Mouse (Mus musculus): ENCODE results near the gene Cmya5. TPM values are rescaled to one million over a fixed set of nuclear protein-coding genes. Genes with fewer than 3 reads are reported as not detected.

Gene Cmya5
- polyA plus RNA-seq, 1 experiment, result 1.5 TPM

DNA sequence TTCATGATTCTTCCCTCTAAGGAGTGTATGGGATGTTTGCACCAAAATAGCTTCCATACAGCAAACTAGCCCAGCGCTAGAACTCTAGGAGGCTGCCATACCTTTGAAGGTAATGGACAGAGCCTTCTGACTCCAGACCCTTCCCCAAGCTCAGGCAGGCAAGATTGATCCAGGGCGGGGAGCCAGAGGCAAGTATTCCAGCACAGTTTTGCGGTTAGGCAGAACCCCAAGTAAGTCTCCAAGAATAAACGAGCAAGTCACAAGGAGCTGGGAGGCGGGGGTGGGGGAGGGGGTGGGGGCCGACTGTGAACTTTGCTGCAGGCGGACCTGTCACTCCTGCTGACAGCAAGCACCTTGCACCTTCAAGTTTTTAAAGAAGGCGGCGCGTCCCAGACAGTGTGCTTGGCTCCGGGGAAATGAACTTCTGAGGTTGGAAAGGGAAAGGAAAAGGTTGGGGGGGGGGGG lies 673 bp downstream of the Cmya5 start:
- no peak overlapping the region for H3K27ac ChIP-seq (ENCODE audit: control insufficient read depth, insufficient read depth, low read length)

DNA sequence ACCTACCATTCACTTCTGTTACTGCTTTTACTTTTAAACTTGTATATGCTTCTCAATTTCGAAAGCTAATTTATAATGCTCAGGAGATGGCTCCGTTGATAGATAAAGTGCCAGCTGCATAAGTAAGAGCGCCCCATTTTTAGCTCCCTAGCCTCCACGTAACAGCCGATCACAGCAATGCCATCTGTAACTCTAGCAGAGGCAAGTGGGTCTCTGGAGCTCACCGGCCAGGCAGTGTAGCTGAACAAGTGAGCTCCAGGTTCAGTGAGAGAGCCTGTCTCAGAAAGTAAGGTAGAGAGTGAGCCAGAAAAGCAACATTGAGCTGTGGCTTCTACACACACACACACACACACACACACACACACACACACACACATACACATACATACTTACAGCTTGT lies 3.3 kb downstream of the Cmya5 start:
- Histone ChIP-seq H3K4me1 (replicated peaks; ENCODE audit: control insufficient read depth, insufficient read depth, low read length) (peaks cover 7% of the 10 kb centered on the region), H3K36me3 (ENCODE audit: control insufficient read depth, insufficient read depth, low read length) (no peaks in the 10 kb centered on the region), H3K4me3 (ENCODE audit: control insufficient read depth, insufficient read depth, low read length) (no peak overlapping the region), H3K27me3 (ENCODE audit: control insufficient read depth, insufficient read depth, low read length) (no peaks in the 10 kb centered on the region), H3K27ac (ENCODE audit: control insufficient read depth, insufficient read depth, low read length) (no peak overlapping the region)
- 97% methylated on average over 6 of the region's 6 CpGs for WGBS
- TF ChIP-seq CTCF (IDR thresholded peaks at IDR 0.05; ENCODE audit: borderline replicate concordance, control insufficient read depth, extremely low read depth, insufficient read depth, low read length, poor library complexity) (no peak), POLR2A (IDR thresholded peaks at IDR 0.05; ENCODE audit: control insufficient read depth, extremely low read depth, insufficient read depth, low read length, poor library complexity) (no peak)
- no peak for DNase-seq

More for the DNA sequence above, 673 bp downstream of the Cmya5 start:
- H3K27me3 ChIP-seq (ENCODE audit: control insufficient read depth, insufficient read depth, low read length), result no peaks in the 10 kb centered on the region
- peaks cover 7% of the 10 kb centered on the region for H3K4me1 ChIP-seq (replicated peaks; ENCODE audit: control insufficient read depth, insufficient read depth, low read length)
- H3K4me3 ChIP-seq (ENCODE audit: control insufficient read depth, insufficient read depth, low read length), result peak overlapping the region; percentile 59
- WGBS, result 45% methylated on average over 11 of the region's 11 CpGs
- 0 out of 2 replicates have a peak, but pooled peaks cover 6% of the 10 kb centered on the region for H3K36me3 ChIP-seq (ENCODE audit: control insufficient read depth, insufficient read depth, low read length)
- no peak for DNase-seq
- no peak for TF ChIP-seq CTCF (IDR thresholded peaks at IDR 0.05; ENCODE audit: borderline replicate concordance, control insufficient read depth, extremely low read depth, insufficient read depth, low read length, poor library complexity)

DNA sequence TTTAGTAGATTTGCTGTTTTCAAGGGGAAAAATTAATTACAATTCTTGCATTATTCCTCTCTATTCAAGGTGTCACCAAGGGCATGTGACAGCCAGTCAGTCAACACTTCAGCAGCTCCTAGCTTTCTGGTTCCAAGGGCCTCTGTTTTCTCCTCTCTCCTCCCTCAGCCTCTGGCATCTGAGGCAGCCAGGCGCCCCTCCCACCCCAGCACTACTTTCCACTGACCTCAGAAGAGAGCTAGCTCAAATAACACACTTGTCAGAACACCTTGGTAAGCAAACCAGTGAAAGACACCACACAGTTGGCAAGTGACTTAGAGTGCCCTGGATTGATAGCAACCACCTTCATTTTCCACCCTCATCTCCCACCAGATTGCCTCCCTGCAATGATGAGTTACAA lies 6.5 kb downstream of the Cmya5 start:
- H3K4me1 ChIP-seq (replicated peaks; ENCODE audit: control insufficient read depth, insufficient read depth, low read length), result no peaks in the 10 kb centered on the region
- no peaks in the 10 kb centered on the region for H3K36me3 ChIP-seq (ENCODE audit: control insufficient read depth, insufficient read depth, low read length)
- no peaks in the 10 kb centered on the region for H3K27me3 ChIP-seq (ENCODE audit: control insufficient read depth, insufficient read depth, low read length)
- 100% methylated on average over 1 of the region's 1 CpGs for WGBS
- no peak overlapping the region for H3K4me3 ChIP-seq (ENCODE audit: control insufficient read depth, insufficient read depth, low read length)
- no peak overlapping the region for H3K27ac ChIP-seq (ENCODE audit: control insufficient read depth, insufficient read depth, low read length)
- no peak for DNase-seq
- TF ChIP-seq CTCF (IDR thresholded peaks at IDR 0.05; ENCODE audit: borderline replicate concordance, control insufficient read depth, extremely low read depth, insufficient read depth, low read length, poor library complexity) (no peak), POLR2A (IDR thresholded peaks at IDR 0.05; ENCODE audit: control insufficient read depth, extremely low read depth, insufficient read depth, low read length, poor library complexity) (no peak)

DNA sequence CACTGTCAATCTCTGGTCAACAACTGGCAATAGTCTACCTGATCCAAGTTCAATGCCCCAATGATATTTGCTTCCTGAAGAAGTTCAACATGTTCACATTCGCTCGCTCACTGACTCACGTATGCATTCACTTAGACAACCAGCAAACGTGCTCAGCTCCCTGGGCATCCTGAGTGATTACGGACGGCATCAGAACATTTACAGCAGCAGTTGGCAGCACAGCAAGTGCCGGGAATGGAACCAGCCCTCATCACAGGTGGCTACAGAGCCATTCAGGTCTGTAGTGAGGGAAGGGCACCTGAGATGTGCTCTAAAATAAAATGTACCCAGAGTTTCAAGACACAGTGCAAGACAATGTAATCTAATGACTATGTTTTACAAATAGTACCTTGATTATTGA lies 7.4 kb downstream of the Cmya5 start:
- Histone ChIP-seq H3K36me3 (ENCODE audit: control insufficient read depth, insufficient read depth, low read length) (no peaks in the 10 kb centered on the region), H3K27me3 (ENCODE audit: control insufficient read depth, insufficient read depth, low read length) (no peaks in the 10 kb centered on the region), H3K4me1 (replicated peaks; ENCODE audit: control insufficient read depth, insufficient read depth, low read length) (no peaks in the 10 kb centered on the region), H3K4me3 (ENCODE audit: control insufficient read depth, insufficient read depth, low read length) (no peak overlapping the region), H3K27ac (ENCODE audit: control insufficient read depth, insufficient read depth, low read length) (no peak overlapping the region)
- TF ChIP-seq CTCF (IDR thresholded peaks at IDR 0.05; ENCODE audit: borderline replicate concordance, control insufficient read depth, extremely low read depth, insufficient read depth, low read length, poor library complexity) (no peak), POLR2A (IDR thresholded peaks at IDR 0.05; ENCODE audit: control insufficient read depth, extremely low read depth, insufficient read depth, low read length, poor library complexity) (no peak)
- DNase-seq, result no peak
- 98% methylated on average over 7 of the region's 7 CpGs for WGBS

DNA sequence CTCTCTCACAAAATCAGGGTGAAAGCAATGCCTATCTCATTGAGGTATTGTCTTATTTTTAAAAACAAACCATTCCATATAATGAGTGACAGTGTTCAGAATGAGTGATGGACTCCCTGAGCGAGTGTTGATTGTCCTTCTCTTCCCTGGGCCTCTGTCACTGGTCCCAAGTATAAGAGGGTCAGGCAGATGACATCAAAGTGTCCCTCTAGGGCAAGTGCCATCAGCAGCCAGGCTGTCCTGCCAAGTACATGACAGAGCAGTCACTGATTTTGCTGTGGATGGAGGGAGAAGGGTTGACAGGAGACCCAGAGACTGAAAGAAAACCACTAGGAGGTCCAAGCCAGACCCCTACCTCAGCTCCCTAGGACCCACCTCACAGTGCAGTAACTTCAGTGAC lies 8.3 kb downstream of the Cmya5 start:
- no peak overlapping the region for H3K27ac ChIP-seq (ENCODE audit: control insufficient read depth, insufficient read depth, low read length)
- 91% methylated on average over 1 of the region's 1 CpGs for WGBS
- DNase-seq, result no peak

DNA sequence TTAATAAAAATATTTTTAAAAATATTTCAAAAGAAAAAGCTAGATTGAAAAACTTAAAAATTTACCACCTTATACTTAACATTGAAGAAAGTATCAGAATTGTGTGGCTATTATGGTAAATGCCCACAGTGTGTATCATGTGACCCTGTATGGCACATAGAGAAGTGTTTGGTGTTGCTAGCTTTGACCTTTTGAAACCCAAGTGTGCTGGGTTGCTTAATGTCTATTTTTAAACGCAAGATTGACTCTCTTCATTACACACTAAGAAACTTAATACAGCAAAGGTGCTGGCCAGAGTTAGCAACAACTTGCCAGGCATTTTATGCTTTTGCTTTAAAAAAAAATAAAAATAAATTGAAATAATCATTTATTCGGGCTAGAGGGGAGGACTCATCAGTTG lies 9.0 kb downstream of the Cmya5 start:
- Histone ChIP-seq H3K4me1 (replicated peaks; ENCODE audit: control insufficient read depth, insufficient read depth, low read length) (no peaks in the 10 kb centered on the region), H3K27ac (ENCODE audit: control insufficient read depth, insufficient read depth, low read length) (no peak overlapping the region), H3K27me3 (ENCODE audit: control insufficient read depth, insufficient read depth, low read length) (no peaks in the 10 kb centered on the region), H3K36me3 (ENCODE audit: control insufficient read depth, insufficient read depth, low read length) (no peaks in the 10 kb centered on the region), H3K4me3 (ENCODE audit: control insufficient read depth, insufficient read depth, low read length) (no peak overlapping the region)
- TF ChIP-seq POLR2A (IDR thresholded peaks at IDR 0.05; ENCODE audit: control insufficient read depth, extremely low read depth, insufficient read depth, low read length, poor library complexity), result no peak
- TF ChIP-seq CTCF (IDR thresholded peaks at IDR 0.05; ENCODE audit: borderline replicate concordance, control insufficient read depth, extremely low read depth, insufficient read depth, low read length, poor library complexity), result no peak
- 91% methylated on average over 2 of the region's 2 CpGs for WGBS
- DNase-seq, result no peak

More for the DNA sequence above, 8.3 kb downstream of the Cmya5 start:
- Histone ChIP-seq H3K4me3 (ENCODE audit: control insufficient read depth, insufficient read depth, low read length) (no peak overlapping the region), H3K36me3 (ENCODE audit: control insufficient read depth, insufficient read depth, low read length) (no peaks in the 10 kb centered on the region), H3K27me3 (ENCODE audit: control insufficient read depth, insufficient read depth, low read length) (no peaks in the 10 kb centered on the region), H3K4me1 (replicated peaks; ENCODE audit: control insufficient read depth, insufficient read depth, low read length) (no peaks in the 10 kb centered on the region)
- TF ChIP-seq POLR2A (IDR thresholded peaks at IDR 0.05; ENCODE audit: control insufficient read depth, extremely low read depth, insufficient read depth, low read length, poor library complexity), result no peak
- no peak for TF ChIP-seq CTCF (IDR thresholded peaks at IDR 0.05; ENCODE audit: borderline replicate concordance, control insufficient read depth, extremely low read depth, insufficient read depth, low read length, poor library complexity)

DNA sequence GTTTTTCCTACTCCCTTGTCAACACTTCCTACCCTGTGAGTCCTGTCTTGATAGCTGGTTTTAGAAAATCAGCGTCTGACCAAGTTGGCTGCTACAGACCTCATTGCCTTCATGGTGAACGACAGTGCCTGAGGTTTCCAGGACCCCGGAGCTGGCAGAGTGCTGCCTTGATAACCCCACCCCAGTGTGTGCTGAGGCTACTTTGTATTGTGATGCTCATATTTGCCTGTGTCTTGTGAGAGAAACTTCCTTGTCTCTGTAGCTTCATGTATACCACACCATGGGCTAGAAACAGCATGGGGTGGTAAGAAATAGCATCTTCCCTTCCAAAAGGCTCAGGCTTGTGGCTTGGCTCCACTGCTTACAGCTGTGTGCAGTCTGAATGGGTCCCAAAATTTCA lies 13.8 kb downstream of the Cmya5 start:
- Histone ChIP-seq H3K27me3 (ENCODE audit: control insufficient read depth, insufficient read depth, low read length) (no peaks in the 10 kb centered on the region), H3K27ac (ENCODE audit: control insufficient read depth, insufficient read depth, low read length) (no peak overlapping the region), H3K36me3 (ENCODE audit: control insufficient read depth, insufficient read depth, low read length) (no peaks in the 10 kb centered on the region), H3K4me1 (replicated peaks; ENCODE audit: control insufficient read depth, insufficient read depth, low read length) (no peaks in the 10 kb centered on the region), H3K4me3 (ENCODE audit: control insufficient read depth, insufficient read depth, low read length) (no peak overlapping the region)
- 95% methylated on average over 3 of the region's 3 CpGs for WGBS
- no peak for TF ChIP-seq CTCF (IDR thresholded peaks at IDR 0.05; ENCODE audit: borderline replicate concordance, control insufficient read depth, extremely low read depth, insufficient read depth, low read length, poor library complexity)
- no peak for TF ChIP-seq POLR2A (IDR thresholded peaks at IDR 0.05; ENCODE audit: control insufficient read depth, extremely low read depth, insufficient read depth, low read length, poor library complexity)
- no peak for DNase-seq
